10 mouse cellular contexts compared by ENCODE assay signal in the genomic region with DNA sequence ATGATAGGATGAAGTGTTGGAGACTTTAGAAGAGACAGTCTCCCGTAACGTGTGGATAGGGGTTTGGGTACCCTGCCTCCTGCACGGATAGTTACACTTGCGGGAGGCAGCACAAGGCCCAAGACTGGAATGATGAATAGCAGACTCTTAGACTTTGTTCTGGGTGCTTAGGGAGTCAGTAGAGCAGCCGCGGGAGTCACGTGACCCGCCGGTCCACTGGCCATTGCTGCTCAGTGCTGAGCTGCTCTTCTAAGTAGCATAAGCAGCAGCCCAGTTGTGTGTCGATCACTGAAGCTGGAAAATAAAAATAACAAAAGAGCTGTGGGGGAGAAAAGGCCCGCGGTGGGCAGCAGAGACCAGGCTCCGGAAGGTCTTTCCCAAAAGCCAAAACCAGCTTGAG.
A peak's percentile ranks its signal among the peaks of the same experiment; 100 is the strongest.
DNase-seq lines count a peak whose midpoint lies in the region; ATAC-seq lines count a peak whose summit lies in the region.
"Had no signal": no experiment of that assay in that cellular context is flagged by ENCODE, and none has a peak within 500 bp of the region (broad histone marks: within the 10 kb centered on the region; RNA-seq: fewer than 3 reads in every experiment).

No protein-coding gene starts in this region.

- ATAC-seq in embryonic facial prominence, embryonic 13.5 days (ENCODE audit: insufficient number of reproducible peaks, insufficient read depth, low FRiP score, low TSS enrichment, low read depth) = no peak
- 0 out of 2 replicates have a peak, but pooled peaks have one; percentile 32 for ATAC-seq in neural tube, embryonic 14.5 days (ENCODE audit: low read depth)
- ATAC-seq in frontal cortex, adult (ENCODE audit: low TSS enrichment) = no peak

- H3K36me3 ChIP-seq in embryonic facial prominence, embryonic 13.5 days = peaks cover 9% of the 10 kb centered on the region
- H3K36me3 ChIP-seq in hindbrain, embryonic 10.5 days = peaks cover 21% of the 10 kb centered on the region
- no peaks in the 10 kb centered on the region for H3K36me3 ChIP-seq in neural tube, embryonic 14.5 days (ENCODE audit: control insufficient read depth, insufficient read depth, low read length)

- no peak overlapping the region for H3K9ac ChIP-seq in embryonic facial prominence, embryonic 13.5 days
- H3K9ac ChIP-seq in neural tube, embryonic 14.5 days (replicated peaks; ENCODE audit: low read depth, low read length) = no peak overlapping the region

- no peaks in the 10 kb centered on the region for H3K27me3 ChIP-seq in embryonic facial prominence, embryonic 13.5 days
- H3K27me3 ChIP-seq in hindbrain, embryonic 10.5 days (ENCODE audit: insufficient read depth, poor library complexity, severe bottlenecking) = no peaks in the 10 kb centered on the region
- H3K27me3 ChIP-seq in neural tube, embryonic 14.5 days (ENCODE audit: control insufficient read depth, insufficient read depth, low read length) = no peaks in the 10 kb centered on the region

- H3K9me3 ChIP-seq in embryonic facial prominence, embryonic 13.5 days = no peaks in the 10 kb centered on the region
- H3K9me3 ChIP-seq in hindbrain, embryonic 10.5 days = no peaks in the 10 kb centered on the region
- H3K9me3 ChIP-seq in neural tube, embryonic 14.5 days (ENCODE audit: control insufficient read depth, low read length) = no peaks in the 10 kb centered on the region

- 56% methylated on average over 13 of the region's 13 CpGs for WGBS in embryonic facial prominence, embryonic 13.5 days
- WGBS in hindbrain, embryonic 10.5 days = 35% methylated on average over 13 of the region's 13 CpGs
- WGBS in neural tube, embryonic 14.5 days = 42% methylated on average over 13 of the region's 13 CpGs

- peaks cover 36% of the 10 kb centered on the region for H3K4me1 ChIP-seq in embryonic facial prominence, embryonic 13.5 days
- peaks cover 39% of the 10 kb centered on the region for H3K4me1 ChIP-seq in hindbrain, embryonic 10.5 days (replicated peaks)
- peaks cover 6% of the 10 kb centered on the region for H3K4me1 ChIP-seq in neural tube, embryonic 14.5 days (ENCODE audit: control insufficient read depth, insufficient read depth, low read length)

- H3K4me3 ChIP-seq in embryonic facial prominence, embryonic 13.5 days = no peak overlapping the region
- H3K4me3 ChIP-seq in hindbrain, embryonic 10.5 days = no peak overlapping the region
- no peak overlapping the region for H3K4me3 ChIP-seq in neural tube, embryonic 14.5 days (ENCODE audit: low read depth, low read length)

- peak overlapping the region; percentile 3; the same call in 1 of the 2 replicates for H3K4me2 ChIP-seq in embryonic facial prominence, embryonic 13.5 days
- H3K4me2 ChIP-seq in neural tube, embryonic 14.5 days (ENCODE audit: low read depth, low read length) = no peak overlapping the region

- no peak for DNase-seq in hindbrain, embryonic 10.5 days (ENCODE audit: low spot score)
- peak; percentile 67 for DNase-seq in kidney, adult 9 months
- no peak for DNase-seq in adrenal gland, adult 2 months
- no peak for DNase-seq in right cerebral cortex, postnatal 4 days
- DNase-seq: cerebellum, postnatal 36 days; heart, postnatal 14 days; right cerebral cortex, postnatal 25 days had no signal

- H3K27ac ChIP-seq in embryonic facial prominence, embryonic 13.5 days = no peak overlapping the region
- H3K27ac ChIP-seq in hindbrain, embryonic 10.5 days = peak overlapping the region; percentile 73
- no peak overlapping the region for H3K27ac ChIP-seq in neural tube, embryonic 14.5 days (ENCODE audit: low read depth, low read length)
